Mouse (Mus musculus) liver, embryonic 14.5 days (tissue): ENCODE results near the gene Ppa2.

Experiments
- CTCF ChIP-seq: IDR thresholded peaks from 2 replicates; pipeline ENCODE4 v1.5.1; 2016; ENCODE audit warnings: antibody characterized with exemption, low read depth, control low read depth
- EP300 ChIP-seq: IDR thresholded peaks from 2 replicates; pipeline ENCODE4 v1.6.1; 2016; ENCODE audit warnings: antibody characterized with exemption, low read depth

- no peak for TF ChIP-seq CTCF
- TF ChIP-seq EP300, result no peak
These were observed 7.9 kb downstream of the Ppa2 start for GRCm38 (mm10) chr3:133317845-133318244.
